Mouse (Mus musculus): ENCODE data around the gene Fcrlb.

DNA sequence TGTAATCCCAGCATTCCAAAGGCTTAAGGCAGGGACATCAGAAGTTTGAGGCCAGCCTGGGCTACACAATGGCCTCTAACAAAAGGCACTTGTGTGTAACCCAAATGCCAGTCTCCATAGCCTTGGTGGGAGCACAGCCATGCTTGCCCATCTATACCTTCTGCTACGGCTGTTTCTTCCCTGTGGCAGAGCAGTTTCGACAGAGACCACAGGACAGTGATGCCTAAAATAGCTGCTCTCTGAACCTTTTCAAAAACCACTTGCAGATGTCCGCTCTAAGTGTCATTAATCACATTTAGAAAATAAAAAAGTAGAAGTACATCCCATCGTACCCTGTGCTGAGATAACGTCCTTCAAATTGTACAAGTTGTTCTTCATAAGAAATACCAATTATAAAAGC lies 47.3 kb downstream of the Fcrlb start:
- TF ChIP-seq CTCF (IDR thresholded peaks at IDR 0.05; ENCODE audit: borderline replicate concordance, insufficient read depth, low read length) (no peak), POLR2A (IDR thresholded peaks at IDR 0.05; ENCODE audit: low read depth, low read length) (no peak)

Data from embryonic fibroblast, embryonic 13.5 days (primary cell).